In the genomic region with DNA sequence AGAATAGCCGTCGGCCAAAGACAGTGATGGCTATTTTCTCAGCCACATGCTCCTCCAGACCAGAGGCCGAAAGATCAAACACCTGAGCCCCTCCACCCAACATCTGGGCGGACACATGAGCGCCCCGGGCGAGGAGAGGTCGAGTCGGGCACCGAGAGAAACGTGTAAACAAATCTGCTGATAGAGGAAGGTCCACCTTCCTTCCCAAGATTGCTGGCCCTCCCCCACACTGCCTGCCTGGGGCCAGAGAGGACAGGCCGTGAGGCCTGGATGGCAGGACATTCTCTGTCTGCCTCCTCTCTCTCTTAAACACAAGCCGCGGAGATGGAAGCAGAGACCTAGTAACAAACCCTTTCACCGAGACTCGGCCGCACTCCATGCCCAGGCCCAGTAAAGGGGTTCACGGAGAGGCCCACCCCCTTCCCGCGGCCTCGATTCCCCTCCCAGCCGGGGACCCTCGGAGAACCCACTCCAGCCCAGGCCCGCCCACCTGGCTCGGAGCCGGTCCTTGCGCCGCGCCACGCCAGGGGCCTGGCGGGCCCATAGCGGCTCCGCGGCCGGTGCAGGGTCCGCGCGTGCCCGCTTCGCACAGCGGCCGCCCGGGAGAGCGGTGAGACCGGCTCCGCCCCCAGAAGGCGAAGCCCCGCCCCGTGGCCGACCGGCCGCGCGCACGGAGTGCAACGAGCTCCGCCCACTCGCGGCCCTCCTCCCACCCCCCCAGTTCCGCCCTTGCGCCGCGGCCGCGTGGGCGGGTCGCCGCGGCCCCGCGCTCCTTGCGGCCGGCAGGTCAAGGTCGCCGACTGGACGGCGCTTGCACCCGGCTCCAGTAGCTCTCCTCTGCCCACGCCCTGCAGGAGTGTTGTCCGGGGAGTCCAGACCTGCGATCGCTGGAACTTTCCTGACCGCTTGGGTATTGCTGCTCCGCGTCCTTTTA, we compare ENCODE assay signal across 8 mouse cellular contexts. TPM values are rescaled to one million over a fixed set of nuclear protein-coding genes. Genes with fewer than 3 reads are reported as not detected.
DNase-seq lines count a peak whose midpoint lies in the region; ATAC-seq and TF ChIP-seq lines count a peak whose summit lies in the region.

No protein-coding gene starts in this region.

- H3K9me3 ChIP-seq in intestine, postnatal 0 days (ENCODE audit: control insufficient read depth) = no peaks in the 10 kb centered on the region
- H3K9me3 ChIP-seq in limb, embryonic 11.5 days (ENCODE audit: control insufficient read depth, low read length) = no peaks in the 10 kb centered on the region
- no peaks in the 10 kb centered on the region for H3K9me3 ChIP-seq in midbrain, embryonic 12.5 days

- under 1% methylated on average over 78 of the region's 85 CpGs for WGBS in intestine, postnatal 0 days
- WGBS in limb, embryonic 11.5 days = 0% methylated on average over 85 of the region's 85 CpGs
- WGBS in midbrain, embryonic 12.5 days = under 1% methylated on average over 80 of the region's 85 CpGs

- H3K4me3 ChIP-seq in intestine, postnatal 0 days (ENCODE audit: low read depth, low read length) = peak overlapping the region; percentile 70
- H3K4me3 ChIP-seq in limb, embryonic 11.5 days (ENCODE audit: low read depth, low read length) = peak overlapping the region; percentile 76
- peak overlapping the region; percentile 83 for H3K4me3 ChIP-seq in midbrain, embryonic 12.5 days

- peak overlapping the region; percentile 93 for H3K27ac ChIP-seq in intestine, postnatal 0 days (ENCODE audit: low read depth, low read length)
- H3K27ac ChIP-seq in limb, embryonic 11.5 days (replicated peaks; ENCODE audit: low read depth, low read length) = peak overlapping the region; percentile 73
- peak overlapping the region; percentile 85 for H3K27ac ChIP-seq in midbrain, embryonic 12.5 days (replicated peaks)

- no peak for TF ChIP-seq CTCF in intestine, postnatal 0 days (IDR thresholded peaks at IDR 0.05; ENCODE audit: low read depth)

- H3K27me3 ChIP-seq in intestine, postnatal 0 days (replicated peaks; ENCODE audit: control insufficient read depth, insufficient read depth, low read length) = no peaks in the 10 kb centered on the region
- 0 out of 2 replicates have a peak, but pooled peaks cover 1% of the 10 kb centered on the region for H3K27me3 ChIP-seq in limb, embryonic 11.5 days (ENCODE audit: control insufficient read depth, insufficient read depth, low read length)
- H3K27me3 ChIP-seq in midbrain, embryonic 12.5 days = no peaks in the 10 kb centered on the region; the same call in 1 of the 2 replicates

- peak overlapping the region; percentile 60 for H3K9ac ChIP-seq in intestine, postnatal 0 days (ENCODE audit: low read depth, low read length)
- peak overlapping the region; percentile 84 for H3K9ac ChIP-seq in limb, embryonic 11.5 days (ENCODE audit: low read length)
- peak overlapping the region; percentile 86 for H3K9ac ChIP-seq in midbrain, embryonic 12.5 days (replicated peaks)

- peaks cover 29% of the 10 kb centered on the region for H3K36me3 ChIP-seq in intestine, postnatal 0 days (ENCODE audit: control insufficient read depth, insufficient read depth)
- peaks cover 15% of the 10 kb centered on the region for H3K36me3 ChIP-seq in limb, embryonic 11.5 days (ENCODE audit: control insufficient read depth, insufficient read depth, low read length)
- H3K36me3 ChIP-seq in midbrain, embryonic 12.5 days = peaks cover 26% of the 10 kb centered on the region

- ATAC-seq in intestine, postnatal 0 days = peak; percentile 75
- ATAC-seq in limb, embryonic 11.5 days (ENCODE audit: insufficient number of reproducible peaks, low FRiP score, low TSS enrichment, low read depth) = peak; percentile 24; the same call in 1 of the 2 replicates
- ATAC-seq in midbrain, embryonic 12.5 days (ENCODE audit: low FRiP score, low read depth) = peak; percentile 68

- H3K4me1 ChIP-seq in intestine, postnatal 0 days (replicated peaks; ENCODE audit: control insufficient read depth, insufficient read depth, low read length) = peaks cover 2% of the 10 kb centered on the region; the same call in 1 of the 2 replicates
- peaks cover 14% of the 10 kb centered on the region for H3K4me1 ChIP-seq in limb, embryonic 11.5 days (ENCODE audit: control insufficient read depth, insufficient read depth, low read length)
- peaks cover 34% of the 10 kb centered on the region for H3K4me1 ChIP-seq in midbrain, embryonic 12.5 days

- H3K4me2 ChIP-seq in intestine, postnatal 0 days (replicated peaks; ENCODE audit: low read depth) = peak overlapping the region; percentile 87
- peak overlapping the region; percentile 87 for H3K4me2 ChIP-seq in limb, embryonic 11.5 days (ENCODE audit: low read depth, severe bottlenecking)
- H3K4me2 ChIP-seq in midbrain, embryonic 12.5 days (replicated peaks) = peak overlapping the region; percentile 90

- DNase-seq in layer of hippocampus, adult 11-12 months (ENCODE audit: low spot score) = peak; percentile 86
- DNase-seq in layer of hippocampus, adult 9-10 months (ENCODE audit: low spot score) = no peak
- peak; percentile 91 for DNase-seq in embryo, embryonic 9.5 days (ENCODE audit: extremely low spot score)
- DNase-seq in gastrocnemius, postnatal 4 days (ENCODE audit: low spot score in 2 of 2) = peak; percentile 94 to 96
- peak; percentile 92 for DNase-seq in limb, embryonic 11.5 days (ENCODE audit: low spot score)
- peak; percentile 93 for DNase-seq in skeletal muscle tissue, adult 2 months (ENCODE audit: low read depth, low spot score)

RNA-seq across cellular contexts. Expression of a gene that starts 0.6 kb away (rescaled TPM):
- 10 to 100 TPM; 54.5 to 66.3 TPM for total RNA-seq in gastrocnemius, postnatal 4 days (2021)
- polyA plus RNA-seq in intestine, postnatal 0 days (2015; fragmentation: Nextera tagmentation; extraction: Ambion mirVana) = 283 and 296 TPM in 2 replicates
- 166 and 180 TPM in 2 replicates for polyA plus RNA-seq in limb, embryonic 11.5 days (2014; fragmentation: Nextera tagmentation; extraction: Ambion mirVana)
- 163 and 173 TPM in 2 replicates for polyA plus RNA-seq in midbrain, embryonic 12.5 days (2016; fragmentation: Nextera tagmentation; extraction: Ambion mirVana)

RNA-seq across cellular contexts. Expression of a gene that starts 14.0 kb away (rescaled TPM):
- 1 to 10 TPM; 1.3 to 1.4 TPM for total RNA-seq in gastrocnemius, postnatal 4 days (2021)
- polyA plus RNA-seq in intestine, postnatal 0 days (2015; fragmentation: Nextera tagmentation; extraction: Ambion mirVana) = 5.2 and 5.3 TPM in 2 replicates
- polyA plus RNA-seq in limb, embryonic 11.5 days (2014; fragmentation: Nextera tagmentation; extraction: Ambion mirVana) = 0.57 and 1.0 TPM in 2 replicates
- 117 and 133 TPM in 2 replicates for polyA plus RNA-seq in midbrain, embryonic 12.5 days (2016; fragmentation: Nextera tagmentation; extraction: Ambion mirVana)

RNA-seq across cellular contexts. Expression of a gene that starts 22.9 kb away (rescaled TPM):
- 100 to 1,000 TPM; 129 to 130 TPM for total RNA-seq in gastrocnemius, postnatal 4 days (2021)
- polyA plus RNA-seq in intestine, postnatal 0 days (2015; fragmentation: Nextera tagmentation; extraction: Ambion mirVana) = 339 and 382 TPM in 2 replicates
- polyA plus RNA-seq in limb, embryonic 11.5 days (2014; fragmentation: Nextera tagmentation; extraction: Ambion mirVana) = 58.8 and 60.5 TPM in 2 replicates
- polyA plus RNA-seq in midbrain, embryonic 12.5 days (2016; fragmentation: Nextera tagmentation; extraction: Ambion mirVana) = 67.0 and 82.7 TPM in 2 replicates

RNA-seq across cellular contexts. Expression of a gene that starts 40.3 kb away (rescaled TPM):
- total RNA-seq in gastrocnemius, postnatal 4 days (2021) = 10 to 100 TPM; 27.4 to 43.6 TPM
- 1.7 and 1.8 TPM in 2 replicates for polyA plus RNA-seq in intestine, postnatal 0 days (2015; fragmentation: Nextera tagmentation; extraction: Ambion mirVana)
- 5.5 and 7.9 TPM in 2 replicates for polyA plus RNA-seq in limb, embryonic 11.5 days (2014; fragmentation: Nextera tagmentation; extraction: Ambion mirVana)
- polyA plus RNA-seq in midbrain, embryonic 12.5 days (2016; fragmentation: Nextera tagmentation; extraction: Ambion mirVana) = 17.6 and 18.0 TPM in 2 replicates

RNA-seq across cellular contexts. Expression of a gene that starts 41.2 kb away (rescaled TPM):
- total RNA-seq in gastrocnemius, postnatal 4 days (2021) = 1 to 10 TPM; 2.5 to 7.2 TPM
- polyA plus RNA-seq in intestine, postnatal 0 days (2015; fragmentation: Nextera tagmentation; extraction: Ambion mirVana) = 0.29 and 0.34 TPM in 2 replicates
- polyA plus RNA-seq in limb, embryonic 11.5 days (2014; fragmentation: Nextera tagmentation; extraction: Ambion mirVana) = 20.4 and 24.6 TPM in 2 replicates
- polyA plus RNA-seq in midbrain, embryonic 12.5 days (2016; fragmentation: Nextera tagmentation; extraction: Ambion mirVana) = 26.7 and 30.4 TPM in 2 replicates

Comparison
In these comparisons a context has a peak if more than half of its experiments do, and no peak if none do; other contexts are left out.
1. ATAC-seq: peak in every context shown above with its lines; median percentile 75 in intestine, postnatal 0 days; 68 in midbrain, embryonic 12.5 days; 24 in limb, embryonic 11.5 days.
2. RNA of a gene that starts 14.0 kb away (polyA plus RNA-seq): 117 to 133 TPM in midbrain, embryonic 12.5 days; 5.2 to 5.3 TPM in intestine, postnatal 0 days and 0.57 to 1.0 TPM in limb, embryonic 11.5 days; every median in the first group is over 10 times any median in the second.
3. Peak in every context shown above with its lines, with median percentiles within 50 percentile points of each other: H3K27ac ChIP-seq, H3K4me2 ChIP-seq, H3K4me3 ChIP-seq and H3K9ac ChIP-seq.